Mouse (Mus musculus): ENCODE measurements around the gene Tmem247.
A peak's percentile ranks its signal among the peaks of the same experiment; 100 is the strongest.

Gene Tmem247

DNA sequence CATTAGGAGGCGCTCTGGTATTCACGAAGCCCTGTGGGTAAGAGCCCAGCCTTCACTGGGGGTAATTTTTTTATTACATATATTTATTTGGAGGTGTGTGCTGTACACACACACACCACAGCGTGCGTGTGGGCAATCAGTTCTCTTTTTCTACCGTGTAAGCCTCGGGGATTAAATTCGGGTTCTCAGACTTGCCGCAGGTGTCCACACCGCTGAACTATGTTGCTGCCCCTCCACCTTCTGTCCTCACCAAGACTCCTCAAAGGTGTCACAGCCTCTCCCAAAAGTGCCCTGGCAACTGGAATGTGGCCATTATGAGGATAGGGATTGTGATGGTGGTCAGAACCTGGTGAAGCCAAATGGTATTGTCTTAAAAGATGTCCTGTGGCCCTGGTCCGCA lies at the start of gene Tmem247:
Tmem247 (plus strand) TSS at position 301 of the 400 bp plus-strand sequence.
- no peak for DNase-seq

DNA sequence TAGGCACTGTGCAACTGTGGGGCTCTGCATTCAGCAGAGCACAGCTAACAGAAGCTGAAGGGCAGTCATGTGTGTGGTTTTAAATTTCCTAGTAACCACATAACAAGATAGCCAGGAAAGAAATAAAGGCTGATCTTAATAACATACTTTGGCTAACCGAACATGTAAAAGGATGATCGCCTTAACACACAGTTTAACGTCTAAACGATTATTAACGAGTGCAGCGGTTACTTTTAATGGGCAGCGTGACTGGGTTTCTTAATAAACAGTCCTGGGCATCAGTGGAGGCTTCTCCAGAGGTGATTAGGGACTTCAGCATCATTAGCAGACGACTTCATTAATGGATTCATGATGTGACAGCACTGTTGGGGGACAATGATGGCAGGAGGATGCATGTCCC lies 46.6 kb upstream of the Tmem247 start:
- DNase-seq = no peak

DNA sequence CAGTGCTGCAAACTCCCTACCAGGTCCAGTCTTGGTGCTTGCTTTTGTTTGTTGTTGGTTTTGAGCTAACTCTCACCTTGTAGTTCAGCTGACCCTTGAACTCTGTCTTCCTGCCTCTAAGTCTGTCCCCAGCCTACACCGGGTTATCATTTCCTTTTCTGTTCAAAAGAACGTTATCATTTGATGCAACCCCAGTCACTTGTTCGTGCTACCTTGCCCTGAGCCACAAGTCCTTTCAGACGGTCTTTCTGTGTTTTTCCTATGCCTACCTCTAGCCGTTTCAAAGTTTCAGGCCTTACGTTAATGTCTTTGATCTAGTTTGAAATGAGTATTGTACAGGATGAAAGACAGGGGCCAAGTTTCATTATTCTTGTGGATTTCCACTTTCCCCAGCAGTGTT lies 44.5 kb upstream of the Tmem247 start:
- DNase-seq = no peak

DNA sequence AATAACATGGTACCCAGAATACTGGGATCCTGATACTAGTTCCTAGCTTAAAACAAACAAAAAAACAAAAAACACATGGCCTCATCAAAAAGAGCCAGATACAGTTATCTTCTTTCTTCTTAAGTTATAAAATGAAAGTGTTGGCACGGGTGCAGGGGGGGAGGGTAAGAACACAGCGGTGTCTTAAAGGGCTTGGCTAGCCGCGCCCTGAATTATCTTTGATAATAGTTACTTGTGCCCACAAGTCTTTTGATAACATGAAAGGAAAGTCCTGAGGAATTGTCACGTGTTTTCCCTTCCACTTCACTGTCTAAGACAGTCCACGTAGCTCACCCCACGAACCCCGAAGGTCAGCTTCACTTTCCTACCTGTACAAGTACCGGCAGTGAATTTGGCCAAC lies 40.2 kb upstream of the Tmem247 start:
- no peak for DNase-seq

DNA sequence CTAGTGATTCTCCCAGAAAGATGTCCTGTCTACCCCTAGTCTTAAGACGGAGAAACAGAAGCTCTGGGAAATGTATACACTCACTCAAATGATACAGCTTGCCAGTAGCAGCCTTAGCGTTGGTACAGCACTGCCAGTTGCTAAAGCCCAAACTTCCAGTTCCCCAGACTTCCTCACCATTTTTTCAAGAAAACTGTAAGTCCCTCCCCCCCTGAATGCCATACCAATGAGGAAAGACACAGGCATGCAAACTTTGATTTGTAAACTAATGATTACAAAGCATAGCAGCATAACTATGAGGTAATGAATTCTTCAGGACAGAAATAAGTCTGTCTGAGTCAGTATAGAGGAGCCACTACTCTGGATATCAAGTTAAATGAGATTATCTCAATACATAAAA lies 39.4 kb upstream of the Tmem247 start:
- DNase-seq = no peak

DNA sequence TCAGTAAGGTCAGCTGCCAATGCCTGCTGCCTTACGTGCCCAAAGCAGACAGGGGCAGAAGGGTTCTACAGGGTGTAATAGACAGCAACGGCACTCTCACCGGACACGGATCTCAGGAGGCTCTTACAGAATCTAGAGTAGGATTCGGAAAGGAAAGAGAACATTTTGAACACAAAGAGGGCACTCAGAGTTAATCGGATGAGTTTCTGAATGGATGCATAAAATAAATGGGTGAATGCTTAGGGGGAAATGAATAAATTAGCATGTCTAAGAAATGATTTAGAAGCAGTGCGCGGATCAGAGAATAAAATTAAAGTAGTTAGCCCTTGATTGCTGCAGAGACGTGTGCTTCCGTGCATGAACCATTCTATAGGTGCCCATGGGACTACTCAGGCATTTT lies 37.1 kb upstream of the Tmem247 start:
- DNase-seq = no peak

DNA sequence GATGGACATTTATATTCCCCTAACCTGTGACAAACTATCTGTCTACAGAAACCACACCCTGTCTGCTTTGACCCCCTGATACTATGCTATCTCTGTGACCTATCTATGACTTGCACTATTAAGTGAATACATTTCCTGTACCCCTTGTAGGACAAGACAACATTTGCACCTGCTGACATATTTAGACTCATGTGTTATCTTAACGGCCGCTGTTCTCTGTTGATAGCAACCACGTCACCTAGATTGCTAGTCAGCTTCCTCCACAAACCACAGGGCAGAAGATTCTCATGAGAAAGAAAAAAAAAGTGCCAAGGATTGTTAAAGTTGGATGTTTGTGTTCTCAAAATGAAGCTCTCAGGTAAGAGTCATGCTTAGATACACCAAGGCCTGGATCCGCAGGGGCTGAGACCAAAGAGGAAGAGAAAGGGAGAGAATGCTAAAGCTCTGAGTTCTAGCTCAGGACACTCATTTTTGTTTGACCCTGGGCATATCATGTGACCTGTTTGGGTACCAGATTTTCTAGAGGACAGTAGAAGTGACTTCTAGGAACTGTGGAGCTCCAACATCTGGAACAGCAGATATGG lies 36.6 kb upstream of the Tmem247 start:
- no peak for DNase-seq

DNA sequence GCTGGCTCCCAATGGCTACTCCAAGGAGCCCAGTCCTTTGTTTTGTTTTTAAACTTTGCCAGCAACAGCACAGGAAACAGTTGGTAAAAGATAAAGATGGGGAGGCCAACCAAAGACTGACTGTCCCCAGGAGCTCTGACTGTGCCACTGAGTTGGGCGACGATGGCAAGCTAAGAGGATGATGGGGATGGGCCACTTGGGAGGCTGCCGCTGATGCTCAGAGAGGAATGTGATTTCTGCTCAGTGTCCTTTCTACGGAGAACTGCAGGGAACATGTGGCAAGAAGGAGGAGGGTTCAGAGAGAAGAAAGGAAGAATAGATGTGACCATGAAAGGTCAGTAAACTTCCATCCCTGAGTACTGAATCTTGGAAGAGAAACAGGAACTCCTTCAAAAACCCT lies 22.0 kb upstream of the Tmem247 start:
- DNase-seq = no peak

DNA sequence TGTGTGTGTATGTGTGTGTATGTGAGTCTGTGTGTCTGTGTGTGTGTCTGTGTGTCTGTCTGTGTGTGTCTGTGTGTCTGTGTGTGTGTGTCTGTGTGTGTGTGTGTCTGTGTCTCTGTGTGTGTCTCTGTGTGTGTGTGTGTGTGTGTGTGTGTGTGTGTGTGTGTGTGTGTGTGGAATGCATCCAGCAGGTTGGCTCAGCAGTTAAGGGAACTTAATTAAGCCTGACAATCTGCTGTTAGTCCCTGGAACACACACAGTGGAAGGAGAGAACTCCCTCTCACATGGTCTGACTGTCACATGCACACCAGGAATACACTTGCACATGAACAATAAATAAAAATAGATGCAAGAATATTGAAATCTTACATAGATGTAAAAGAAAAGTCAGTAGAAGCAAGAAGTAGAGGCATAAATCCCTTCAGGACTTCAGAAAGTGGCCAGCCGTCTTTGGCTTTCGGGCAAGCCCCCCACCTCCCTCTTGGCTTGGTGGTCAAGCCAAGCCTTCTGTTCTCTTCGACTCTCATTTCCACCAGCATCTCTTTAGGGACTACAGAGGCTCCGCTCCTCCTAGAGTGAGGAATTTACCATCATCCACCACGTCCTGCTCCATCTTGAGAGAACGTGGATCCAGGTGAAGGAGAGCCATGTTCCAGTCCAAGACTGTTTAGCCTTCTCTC lies 19.5 kb upstream of the Tmem247 start:
- no peak for DNase-seq

DNA sequence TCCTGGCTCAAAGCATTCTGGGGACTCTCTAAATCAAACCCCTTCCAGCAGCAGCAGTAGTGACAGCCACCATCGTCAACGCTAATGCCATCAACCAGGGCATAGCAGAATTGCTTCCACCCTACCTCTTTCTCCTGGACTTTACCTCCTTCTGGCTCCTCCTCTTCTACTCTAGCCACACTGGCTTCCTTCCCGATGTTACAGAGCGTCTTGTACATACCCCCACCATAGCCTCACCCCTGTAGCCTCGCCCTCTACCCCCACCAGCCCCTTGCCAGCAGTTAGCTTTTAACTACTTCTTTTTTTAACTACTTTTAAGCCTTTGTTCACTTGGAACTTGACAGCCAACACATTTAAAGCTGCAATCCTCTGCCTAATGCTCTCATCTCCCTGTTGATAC lies 17.3 kb upstream of the Tmem247 start:
- DNase-seq = peak; percentile 28

DNA sequence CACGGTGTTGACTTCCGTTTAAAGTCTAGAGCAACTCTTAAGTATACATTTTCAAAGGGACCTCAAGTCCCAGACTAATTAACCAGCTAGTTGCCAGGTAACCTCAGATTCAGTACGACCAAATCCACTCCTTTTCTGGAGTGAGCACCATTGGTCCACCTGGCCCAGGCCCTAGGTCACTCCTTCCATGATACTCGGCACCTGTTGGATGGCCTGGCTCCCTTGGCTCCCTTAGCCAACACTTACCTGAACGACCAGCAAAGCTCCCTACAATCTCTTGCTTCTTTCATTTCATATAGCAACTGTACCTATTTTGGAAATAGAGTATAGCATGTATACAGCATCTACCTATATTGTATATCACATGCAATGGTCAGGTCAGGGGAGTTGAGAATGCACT lies 16.6 kb upstream of the Tmem247 start:
- DNase-seq = no peak

DNA sequence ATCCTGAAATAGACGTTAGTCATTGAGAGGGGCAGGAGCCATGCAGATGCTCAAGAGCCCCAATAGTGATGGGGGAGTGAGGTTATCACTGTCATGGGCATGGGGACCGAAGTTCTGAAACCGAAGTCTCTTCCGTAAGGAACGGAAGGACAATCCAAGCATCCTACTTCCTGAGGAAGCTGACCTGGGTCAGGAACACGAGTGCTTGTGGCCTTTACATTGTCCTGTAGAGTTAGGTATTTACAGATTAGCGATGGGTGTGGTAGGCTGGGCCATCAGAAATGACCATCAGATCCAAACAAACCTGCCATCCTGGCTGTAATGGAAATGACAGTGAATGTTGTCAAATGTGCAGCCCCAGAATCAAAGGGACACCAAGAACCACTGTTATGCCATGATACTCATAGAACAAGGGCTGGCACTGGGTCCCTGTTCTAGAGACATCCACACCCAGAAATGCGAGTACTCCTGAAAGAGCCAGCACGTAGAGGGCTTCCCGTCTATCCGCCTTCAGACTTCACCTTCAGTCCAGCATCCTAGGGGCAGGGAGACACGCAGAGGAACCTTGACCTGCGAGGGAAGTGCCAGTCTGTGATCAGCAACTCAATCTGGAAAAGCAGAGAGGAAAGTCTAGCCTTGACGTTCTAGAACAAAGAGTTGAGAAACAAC lies 14.6 kb upstream of the Tmem247 start:
- DNase-seq = no peak

DNA sequence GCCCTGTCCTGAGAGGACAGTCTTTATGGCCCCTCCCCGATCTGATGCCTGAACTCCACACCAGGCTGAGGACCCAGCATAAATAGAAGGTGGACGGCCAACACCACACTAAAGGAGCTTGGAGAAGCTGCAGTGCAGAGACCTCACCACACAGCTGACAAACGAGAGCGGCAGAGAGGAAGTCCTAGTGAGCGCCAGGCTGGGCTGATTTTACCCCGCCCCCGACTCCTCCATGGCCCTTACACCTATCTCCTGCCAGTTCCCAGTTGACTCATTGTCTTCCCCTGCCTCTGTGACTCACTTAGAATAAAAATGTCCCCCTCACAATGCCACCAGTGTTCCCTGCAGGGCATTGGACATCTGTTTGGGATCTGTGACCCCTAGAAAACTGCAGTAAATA lies 13.6 kb upstream of the Tmem247 start:
- DNase-seq = no peak

DNA sequence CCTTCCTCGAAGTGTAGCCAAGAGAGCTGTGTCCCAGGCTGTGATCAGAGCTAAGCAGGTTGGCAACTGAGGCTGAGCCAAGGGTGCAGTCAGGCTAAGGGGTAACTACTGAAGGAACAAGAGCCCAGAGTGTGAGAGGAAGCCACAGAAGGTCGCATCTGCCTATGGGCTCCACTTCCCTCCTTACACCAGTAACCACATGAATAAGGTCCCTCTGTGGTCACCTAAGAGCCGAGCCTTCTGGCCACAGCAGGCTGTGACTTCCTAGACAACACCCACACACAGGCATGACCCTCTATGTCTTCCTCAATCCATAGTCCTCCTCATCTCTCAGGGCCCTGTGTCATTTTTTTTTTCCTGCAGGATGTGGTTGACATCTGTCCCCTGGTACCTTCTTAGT lies 12.9 kb upstream of the Tmem247 start:
- no peak for DNase-seq

DNA sequence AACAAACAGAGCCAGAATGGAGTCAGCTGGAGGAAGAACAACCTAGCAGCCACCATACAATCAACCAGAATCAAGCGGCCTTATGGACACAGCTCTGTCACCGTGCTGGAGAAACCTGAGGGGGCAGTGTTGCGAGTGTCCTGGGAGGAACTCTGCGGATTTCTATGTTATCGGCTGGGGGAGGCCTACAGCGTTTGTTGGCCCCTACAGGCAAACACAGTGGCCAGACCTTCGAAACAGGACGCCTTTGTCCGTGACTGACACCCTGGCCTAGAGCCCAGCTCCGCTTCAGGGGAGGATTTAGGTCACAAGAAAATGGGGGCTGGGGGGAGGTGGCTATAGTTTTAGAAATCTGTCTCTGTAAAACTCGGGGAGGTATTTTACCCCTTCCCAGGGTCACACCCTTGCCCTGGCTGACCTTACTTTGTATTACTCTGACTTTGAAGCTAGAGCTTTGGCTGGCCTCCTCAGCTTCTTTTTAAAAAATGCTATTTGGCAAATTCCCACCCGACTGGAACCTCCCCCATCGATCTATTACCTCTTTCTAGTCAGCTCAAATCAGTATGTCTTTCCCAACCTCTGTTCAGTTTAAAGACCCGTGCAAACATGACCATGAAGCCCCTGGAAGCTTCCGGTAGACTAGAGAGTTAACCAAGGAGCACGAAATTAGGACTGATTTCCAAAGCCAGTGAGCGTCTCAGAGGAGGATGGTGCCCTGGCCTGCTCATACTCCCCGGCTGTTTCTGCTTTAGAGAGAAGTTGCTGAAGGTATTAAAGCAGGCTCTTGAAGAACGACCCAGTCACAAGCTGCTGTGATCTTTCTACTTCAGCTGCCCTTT lies 11.6 kb upstream of the Tmem247 start:
- DNase-seq = peak; percentile 27

DNA sequence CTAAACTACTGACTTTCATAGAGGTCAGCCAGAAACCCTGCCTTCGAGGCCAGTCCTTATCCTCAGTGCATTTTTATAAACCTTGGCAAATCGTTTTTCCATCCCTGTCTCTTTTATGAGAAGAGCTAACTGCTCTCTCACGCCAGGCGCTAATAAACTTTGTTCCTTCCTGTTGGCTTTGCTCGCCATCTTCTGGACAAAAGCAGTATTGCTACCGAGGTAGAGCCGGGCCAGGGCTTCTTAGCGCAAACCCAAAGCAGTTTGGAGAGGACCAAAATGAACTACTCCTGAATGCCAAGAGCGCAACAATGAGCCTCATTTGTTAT lies 11.0 kb upstream of the Tmem247 start:
- DNase-seq = peak; percentile 86

DNA sequence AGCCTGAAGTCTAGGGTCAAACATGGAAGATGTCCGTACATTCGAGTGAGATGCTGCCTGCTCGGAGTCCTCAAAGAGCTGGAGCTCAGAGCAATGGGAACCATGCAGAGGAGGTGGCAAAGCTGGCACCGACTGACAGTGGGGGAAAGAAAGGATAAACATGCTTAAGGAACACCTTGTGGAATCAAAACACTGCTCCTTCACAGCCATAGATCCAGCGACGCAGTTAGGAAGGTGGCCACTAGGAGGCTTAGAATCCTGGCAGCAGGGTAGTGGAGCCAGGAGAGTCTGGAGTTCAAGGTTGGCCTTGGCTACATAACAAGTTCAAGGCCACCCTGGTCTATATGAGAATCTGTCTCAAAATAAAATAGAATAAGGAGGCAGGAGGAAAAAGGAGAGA lies 10.5 kb upstream of the Tmem247 start:
- no peak for DNase-seq

DNA sequence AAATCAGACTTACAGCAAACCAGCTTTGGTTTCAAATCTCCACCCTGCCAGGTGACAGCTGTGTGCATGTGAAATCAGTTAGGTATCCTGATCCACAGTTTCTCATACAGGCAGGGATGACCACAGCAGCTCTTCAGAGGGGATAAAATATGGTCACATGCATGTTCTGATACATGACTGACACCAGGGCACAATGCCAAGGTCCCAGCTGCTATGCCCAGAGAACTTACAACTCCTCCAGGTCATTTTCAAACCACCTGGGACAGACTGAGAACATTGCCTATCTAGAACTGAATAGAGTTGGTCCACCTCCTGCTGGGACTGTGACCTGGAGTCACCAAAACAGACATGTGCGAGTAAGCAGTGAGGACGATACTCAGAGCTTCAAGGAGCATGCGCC lies 10.1 kb upstream of the Tmem247 start:
- no peak for DNase-seq

DNA sequence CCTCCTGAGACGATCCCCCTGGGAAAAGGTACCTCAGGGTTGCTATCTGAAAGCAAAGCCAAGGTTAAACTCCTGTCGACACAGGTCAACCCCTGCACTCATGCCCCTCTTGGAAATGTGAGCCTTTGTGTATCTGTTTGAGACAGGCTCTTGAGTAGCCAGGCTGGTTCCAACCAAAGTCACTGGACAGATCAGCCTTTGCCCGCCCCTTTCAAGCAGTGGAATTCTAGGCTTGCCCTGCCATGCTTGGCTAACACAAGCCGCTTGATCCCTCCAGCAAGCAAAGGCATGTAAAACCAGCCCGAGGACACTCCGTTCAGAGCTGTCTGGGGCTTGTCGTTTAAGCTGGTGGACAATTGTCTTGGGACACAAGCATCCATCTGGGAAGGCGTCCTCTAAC lies 8.8 kb upstream of the Tmem247 start:
- DNase-seq = no peak

DNA sequence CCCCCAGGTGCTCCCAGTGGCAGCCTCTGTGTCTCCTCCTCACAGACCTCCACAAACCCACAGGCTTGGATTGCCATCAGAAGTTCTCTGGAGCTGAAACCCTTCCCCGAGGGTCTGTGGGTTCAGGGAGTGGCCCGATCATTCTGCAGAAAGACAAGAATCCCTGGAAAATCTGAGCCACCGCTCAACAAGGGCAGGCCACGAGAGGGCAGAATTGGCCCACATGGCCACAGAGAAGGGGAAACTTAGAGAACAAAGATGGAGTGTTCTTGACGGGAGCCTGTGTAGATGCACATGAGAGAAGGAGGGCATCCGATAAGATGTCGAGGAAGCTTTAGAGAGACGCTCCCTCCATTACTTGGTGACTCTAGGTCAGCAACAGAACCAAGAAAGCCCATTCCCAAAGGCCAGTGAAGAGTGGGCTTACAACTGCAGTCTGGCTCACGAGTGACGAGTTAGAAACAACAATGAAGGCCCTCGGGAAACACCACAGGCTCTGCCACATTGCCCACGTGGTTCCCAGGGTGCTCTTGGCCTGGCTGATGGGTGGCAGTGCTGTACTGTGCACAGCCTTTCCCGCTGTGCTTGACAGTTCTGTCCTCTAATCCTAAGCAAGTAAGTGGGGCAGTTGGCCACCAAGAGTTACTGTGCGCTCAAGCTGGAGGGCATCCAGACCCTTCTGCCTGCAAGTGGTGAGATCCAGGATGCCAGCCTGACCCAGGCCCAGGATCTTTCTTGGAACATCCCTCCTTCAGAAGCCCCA lies 7.2 kb upstream of the Tmem247 start:
- peak; percentile 23 for DNase-seq

DNA sequence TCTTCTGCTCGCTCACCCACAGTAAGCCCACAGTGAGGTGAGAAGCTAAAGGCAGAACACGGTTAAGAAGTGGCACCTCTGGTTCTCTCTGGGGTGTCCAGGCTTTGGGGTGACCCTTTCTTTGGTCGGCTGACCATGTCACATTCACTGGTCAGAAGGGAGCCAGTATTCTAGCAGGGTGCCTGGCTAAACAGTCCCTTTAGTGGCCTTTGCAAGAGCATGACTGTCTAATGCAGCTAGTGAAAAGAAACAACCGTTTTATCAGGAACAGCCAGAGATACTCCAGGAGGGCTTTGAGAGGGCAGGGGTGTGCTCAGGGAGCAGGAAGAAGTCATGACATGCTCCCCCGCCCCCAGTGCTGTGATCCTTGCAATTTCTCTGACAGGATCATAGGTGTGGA lies 5.9 kb upstream of the Tmem247 start:
- no peak for DNase-seq

DNA sequence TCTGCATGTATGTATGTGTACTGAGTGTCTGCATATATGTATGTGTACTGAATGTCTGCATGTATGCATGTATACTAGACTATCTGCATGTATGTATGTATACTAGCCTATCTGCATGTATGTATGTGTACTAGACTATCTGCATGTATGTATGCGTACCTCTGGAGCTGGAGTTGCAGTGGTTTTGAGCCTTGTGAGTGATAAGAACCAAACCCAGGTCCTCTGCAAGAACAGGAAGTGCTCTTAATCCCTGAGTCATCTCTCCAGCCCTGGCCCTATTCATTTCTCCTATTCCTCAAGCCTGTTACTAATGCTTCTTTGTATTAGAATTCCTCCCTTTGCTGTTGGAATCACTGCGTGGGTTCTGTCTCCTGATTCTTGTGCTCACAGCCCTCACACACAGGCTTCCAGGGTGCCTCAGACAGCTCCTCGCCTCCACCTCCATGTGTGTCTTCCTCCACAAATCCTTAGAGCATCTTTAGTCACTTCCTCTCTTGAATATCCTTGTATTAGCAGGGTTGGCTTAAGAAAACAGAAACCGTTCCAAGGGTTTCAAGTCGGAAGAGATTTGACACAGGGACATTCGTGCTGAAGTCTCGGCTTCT lies 4.0 kb upstream of the Tmem247 start:
- no peak for DNase-seq

DNA sequence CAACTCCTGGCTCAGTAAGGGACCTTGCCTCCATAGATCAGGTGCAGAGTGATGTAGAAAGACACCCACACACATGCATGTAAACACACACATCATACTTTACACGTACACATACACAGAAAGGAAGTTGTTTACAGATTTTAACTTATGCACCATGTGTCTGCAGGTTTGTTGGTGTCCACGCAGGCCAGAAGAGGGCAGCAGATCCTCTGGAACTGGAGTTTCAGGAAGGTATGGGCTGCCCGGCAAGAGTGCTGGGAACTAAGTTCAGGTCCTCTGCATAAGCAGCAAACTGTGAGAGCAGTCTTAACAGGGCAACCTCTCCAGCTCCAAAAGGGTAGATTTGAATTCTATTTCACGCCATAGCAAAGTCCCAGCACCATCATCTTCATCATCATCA lies 1.6 kb upstream of the Tmem247 start:
- no peak for DNase-seq

Measured in kidney, adult 18-20 months (tissue).